Mouse (Mus musculus): ENCODE results near the gene Syne2. TPM values are rescaled to one million over a fixed set of nuclear protein-coding genes. Genes with fewer than 3 reads are reported as not detected.

Gene Syne2
- polyA plus RNA-seq, 1 experiment = 12.5 TPM

DNA sequence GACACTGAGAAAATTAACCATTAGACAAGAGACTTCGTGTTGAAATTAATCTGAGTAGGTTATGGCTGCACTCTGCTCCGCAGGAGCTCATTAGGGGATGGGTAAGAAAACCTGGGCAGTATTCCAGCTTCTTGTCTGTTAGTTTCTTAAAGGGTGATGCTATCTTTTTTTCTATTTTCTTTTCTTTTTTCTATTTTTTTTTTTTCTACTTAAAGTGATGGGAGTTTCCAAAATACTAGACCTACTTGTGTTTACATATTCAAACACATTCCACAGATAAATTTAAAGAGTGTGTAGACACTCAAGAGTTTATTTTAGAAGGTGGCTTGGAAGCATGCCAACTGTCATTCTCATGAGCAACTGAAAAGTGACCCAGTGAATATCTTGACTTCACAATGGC lies 177.2 kb downstream of the Syne2 start:
- WGBS = 55% methylated on average over 2 of the region's 2 CpGs
- Histone ChIP-seq H3K4me1 (ENCODE audit: control insufficient read depth, insufficient read depth, low read length) (no peaks in the 10 kb centered on the region), H3K4me3 (replicated peaks; ENCODE audit: control insufficient read depth, low read depth, low read length) (no peak overlapping the region), H3K27ac (ENCODE audit: control insufficient read depth, insufficient read depth, low read depth, low read length, poor library complexity) (no peak overlapping the region)
- no peak for TF ChIP-seq CTCF (IDR thresholded peaks at IDR 0.05; ENCODE audit: control insufficient read depth, insufficient read depth, low read length)
- no peak for TF ChIP-seq POLR2A (IDR thresholded peaks at IDR 0.05; ENCODE audit: borderline replicate concordance, control insufficient read depth, low read depth, low read length)

DNA sequence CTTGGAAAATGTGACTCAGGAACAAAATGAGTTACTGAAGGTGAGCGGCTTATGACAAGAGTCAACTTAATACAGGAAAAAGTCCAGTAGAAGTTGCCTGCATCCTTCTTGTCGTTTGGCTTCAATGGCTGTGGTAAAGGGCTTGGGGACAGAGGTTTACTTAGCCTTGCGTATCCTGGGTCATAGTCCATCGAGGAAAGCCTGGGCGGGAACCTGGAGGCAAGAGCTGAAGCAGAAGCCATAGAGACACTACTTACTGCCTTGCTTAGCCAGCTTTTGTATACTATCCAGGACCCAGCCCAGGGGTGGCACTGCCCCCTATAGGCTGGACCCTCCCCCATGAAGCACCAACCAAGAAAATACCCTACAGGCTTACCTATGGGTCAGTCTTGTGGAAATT lies 179.6 kb downstream of the Syne2 start:
- no peaks in the 10 kb centered on the region for H3K4me1 ChIP-seq (ENCODE audit: control insufficient read depth, insufficient read depth, low read length)
- H3K4me3 ChIP-seq (replicated peaks; ENCODE audit: control insufficient read depth, low read depth, low read length) = no peak overlapping the region
- TF ChIP-seq CTCF (IDR thresholded peaks at IDR 0.05; ENCODE audit: control insufficient read depth, insufficient read depth, low read length) (no peak), POLR2A (IDR thresholded peaks at IDR 0.05; ENCODE audit: borderline replicate concordance, control insufficient read depth, low read depth, low read length) (no peak)
- H3K27ac ChIP-seq (ENCODE audit: control insufficient read depth, insufficient read depth, low read depth, low read length, poor library complexity) = no peak overlapping the region
- 90% methylated on average over 5 of the region's 5 CpGs for WGBS

DNA sequence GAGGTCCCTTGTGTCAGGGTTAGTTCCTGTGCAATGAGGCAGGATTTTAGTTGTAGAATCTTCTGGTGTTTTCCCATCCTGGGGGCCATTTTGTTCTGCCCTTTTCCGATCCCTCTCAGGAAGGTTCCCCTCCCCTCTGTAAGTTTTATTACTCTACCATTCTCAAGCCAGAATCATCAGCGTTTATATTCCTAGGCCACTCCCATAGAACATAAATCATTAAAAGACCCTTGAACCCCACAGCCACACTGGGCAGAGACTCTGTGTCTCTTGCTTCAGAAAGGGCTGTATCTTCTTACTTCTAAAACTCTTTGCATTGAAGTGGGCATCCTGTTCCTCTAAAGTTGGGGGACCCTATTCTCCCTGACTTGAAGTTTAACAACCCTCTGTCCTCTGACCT lies 180.5 kb downstream of the Syne2 start:
- H3K4me3 ChIP-seq (replicated peaks; ENCODE audit: control insufficient read depth, low read depth, low read length) = no peak overlapping the region
- no peaks in the 10 kb centered on the region for H3K4me1 ChIP-seq (ENCODE audit: control insufficient read depth, insufficient read depth, low read length)
- TF ChIP-seq CTCF (IDR thresholded peaks at IDR 0.05; ENCODE audit: control insufficient read depth, insufficient read depth, low read length) = no peak
- no peak overlapping the region for H3K27ac ChIP-seq (ENCODE audit: control insufficient read depth, insufficient read depth, low read depth, low read length, poor library complexity)
- 68% methylated on average over 2 of the region's 2 CpGs for WGBS

DNA sequence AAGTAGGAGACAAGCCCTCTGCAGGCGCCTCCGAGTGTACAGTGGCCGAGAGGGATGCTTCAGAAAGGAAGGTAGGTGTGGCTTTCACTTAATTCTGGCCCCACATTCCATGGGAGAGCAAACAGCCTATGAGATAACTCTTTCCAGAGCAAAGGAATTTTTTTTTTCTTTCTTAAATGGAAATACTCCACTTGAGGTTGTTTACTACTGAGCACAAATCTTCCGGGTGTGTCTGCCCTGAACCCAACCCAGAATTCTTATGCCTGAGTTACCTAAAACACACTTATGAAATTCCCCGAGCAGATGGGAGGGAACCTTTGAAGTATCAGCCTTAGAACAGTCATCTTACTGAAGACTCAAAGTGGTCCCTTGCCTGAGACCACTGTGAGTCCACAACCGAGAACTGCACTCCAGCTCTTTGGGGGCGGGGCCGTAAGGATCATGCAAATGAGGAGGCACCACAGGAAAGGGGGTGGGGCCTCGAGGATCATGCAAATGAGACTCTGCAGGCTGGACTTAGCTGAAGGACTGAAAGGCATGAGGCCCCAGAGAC lies 186.8 kb downstream of the Syne2 start:
- TF ChIP-seq POLR2A (IDR thresholded peaks at IDR 0.05; ENCODE audit: borderline replicate concordance, control insufficient read depth, low read depth, low read length) (no peak), CTCF (IDR thresholded peaks at IDR 0.05; ENCODE audit: control insufficient read depth, insufficient read depth, low read length) (no peak)
- no peaks in the 10 kb centered on the region for H3K4me1 ChIP-seq (ENCODE audit: control insufficient read depth, insufficient read depth, low read length)
- WGBS = 75% methylated on average over 9 of the region's 9 CpGs
- H3K27ac ChIP-seq (ENCODE audit: control insufficient read depth, insufficient read depth, low read depth, low read length, poor library complexity) = no peak overlapping the region
- no peak overlapping the region for H3K4me3 ChIP-seq (replicated peaks; ENCODE audit: control insufficient read depth, low read depth, low read length)

DNA sequence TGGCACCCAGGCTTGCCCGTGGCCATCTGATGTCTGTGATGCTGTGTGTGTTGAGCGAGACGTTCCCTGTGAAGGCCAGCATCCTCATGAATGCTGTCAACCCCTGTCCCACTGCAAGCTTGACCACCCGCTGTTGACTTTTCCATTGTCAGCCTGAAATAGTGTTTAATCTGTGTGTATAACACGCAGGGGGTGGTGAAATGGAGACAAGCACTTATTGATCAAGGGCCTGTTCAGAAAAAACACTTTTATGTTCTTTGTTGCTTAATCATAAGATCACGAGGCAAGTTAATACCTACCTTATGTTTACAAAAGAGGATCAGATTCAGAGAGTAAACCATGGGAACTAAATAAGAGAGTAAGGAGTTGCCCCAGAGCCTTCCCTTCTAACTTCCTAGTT lies 191.1 kb downstream of the Syne2 start:
- no peak for TF ChIP-seq POLR2A (IDR thresholded peaks at IDR 0.05; ENCODE audit: borderline replicate concordance, control insufficient read depth, low read depth, low read length)
- WGBS = 84% methylated on average over 6 of the region's 6 CpGs
- Histone ChIP-seq H3K27ac (ENCODE audit: control insufficient read depth, insufficient read depth, low read depth, low read length, poor library complexity) (no peak overlapping the region), H3K4me3 (replicated peaks; ENCODE audit: control insufficient read depth, low read depth, low read length) (no peak overlapping the region), H3K4me1 (ENCODE audit: control insufficient read depth, insufficient read depth, low read length) (no peaks in the 10 kb centered on the region)

DNA sequence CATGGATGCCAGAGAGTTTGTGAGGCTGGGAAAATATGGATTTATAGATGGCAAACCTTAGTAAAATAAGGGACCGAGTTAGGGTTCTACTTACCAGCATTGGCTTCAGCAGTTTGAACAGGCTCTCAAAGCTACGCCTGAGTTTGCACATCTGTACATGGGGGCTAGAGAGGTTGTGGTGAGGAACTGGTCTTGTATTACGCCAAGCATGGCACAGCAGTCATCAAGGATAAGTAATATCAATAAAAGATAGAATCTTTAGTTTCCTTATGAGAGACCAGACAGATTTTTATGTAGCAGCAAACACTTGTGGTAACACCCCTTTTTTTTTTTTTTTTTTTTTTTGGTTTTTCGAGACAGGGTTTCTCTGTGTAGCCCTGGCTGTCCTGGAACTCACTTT lies 194.9 kb downstream of the Syne2 start:
- no peak overlapping the region for H3K4me3 ChIP-seq (replicated peaks; ENCODE audit: control insufficient read depth, low read depth, low read length)
- no peak overlapping the region for H3K27ac ChIP-seq (ENCODE audit: control insufficient read depth, insufficient read depth, low read depth, low read length, poor library complexity)
- WGBS = 57% methylated on average over 4 of the region's 4 CpGs
- no peaks in the 10 kb centered on the region for H3K4me1 ChIP-seq (ENCODE audit: control insufficient read depth, insufficient read depth, low read length)
- TF ChIP-seq CTCF (IDR thresholded peaks at IDR 0.05; ENCODE audit: control insufficient read depth, insufficient read depth, low read length) (no peak), POLR2A (IDR thresholded peaks at IDR 0.05; ENCODE audit: borderline replicate concordance, control insufficient read depth, low read depth, low read length) (no peak)

DNA sequence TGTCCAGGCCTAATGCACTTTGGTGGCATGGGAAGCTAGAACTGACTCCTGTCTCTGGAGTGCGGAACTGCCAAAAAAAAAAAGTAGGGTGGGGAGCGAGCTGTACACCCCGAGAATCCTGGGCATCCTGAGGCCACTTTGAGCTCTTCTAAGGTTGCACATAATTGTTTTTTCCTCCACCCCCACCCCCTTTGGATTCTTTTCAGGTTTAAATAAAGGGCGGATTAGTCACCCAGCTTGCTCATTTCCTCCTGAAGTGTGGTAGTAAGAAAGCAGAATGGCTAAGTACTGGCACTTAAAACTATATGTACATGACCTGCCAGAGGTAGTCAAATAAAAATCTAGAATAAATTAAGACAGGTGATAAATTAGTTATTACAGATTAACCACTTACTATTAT lies 195.5 kb downstream of the Syne2 start:
- H3K27ac ChIP-seq (ENCODE audit: control insufficient read depth, insufficient read depth, low read depth, low read length, poor library complexity) = no peak overlapping the region
- H3K4me1 ChIP-seq (ENCODE audit: control insufficient read depth, insufficient read depth, low read length) = no peaks in the 10 kb centered on the region
- TF ChIP-seq POLR2A (IDR thresholded peaks at IDR 0.05; ENCODE audit: borderline replicate concordance, control insufficient read depth, low read depth, low read length) (no peak), CTCF (IDR thresholded peaks at IDR 0.05; ENCODE audit: control insufficient read depth, insufficient read depth, low read length) (no peak)
- H3K4me3 ChIP-seq (replicated peaks; ENCODE audit: control insufficient read depth, low read depth, low read length) = no peak overlapping the region
- WGBS = 89% methylated on average over 4 of the region's 4 CpGs

- TF ChIP-seq POLR2A (IDR thresholded peaks at IDR 0.05; ENCODE audit: borderline replicate concordance, control insufficient read depth, low read depth, low read length) (no peak), CTCF (IDR thresholded peaks at IDR 0.05; ENCODE audit: control insufficient read depth, insufficient read depth, low read length) (no peak)
- no peak overlapping the region for H3K27ac ChIP-seq (ENCODE audit: control insufficient read depth, insufficient read depth, low read depth, low read length, poor library complexity)
- 87% methylated on average over 15 of the region's 15 CpGs for WGBS
Measured at GRCm38 (mm10) chr12:76015026-76015425, 197.1 kb downstream of the Syne2 start.

GRCm38 (mm10) chr12:76015489-76015888 lies 197.6 kb downstream of the Syne2 start:
- Histone ChIP-seq H3K4me3 (replicated peaks; ENCODE audit: control insufficient read depth, low read depth, low read length) (no peak overlapping the region), H3K4me1 (ENCODE audit: control insufficient read depth, insufficient read depth, low read length) (no peaks in the 10 kb centered on the region), H3K27ac (ENCODE audit: control insufficient read depth, insufficient read depth, low read depth, low read length, poor library complexity) (no peak overlapping the region)
- TF ChIP-seq CTCF (IDR thresholded peaks at IDR 0.05; ENCODE audit: control insufficient read depth, insufficient read depth, low read length) = no peak
- WGBS = 85% methylated on average over 11 of the region's 11 CpGs

More at GRCm38 (mm10) chr12:76015026-76015425, 197.1 kb downstream of the Syne2 start:
- no peak overlapping the region for H3K4me3 ChIP-seq (replicated peaks; ENCODE audit: control insufficient read depth, low read depth, low read length)
- no peaks in the 10 kb centered on the region for H3K4me1 ChIP-seq (ENCODE audit: control insufficient read depth, insufficient read depth, low read length)
